Mouse (Mus musculus) limb, embryonic 14.5 days (tissue): ENCODE measurements around the gene Dlg1. TPM values are rescaled to one million over a fixed set of nuclear protein-coding genes. Genes with fewer than 3 reads are reported as not detected.

ENCODE experiments used
- ATAC-seq: fragments of 200-750 bp; cut with Nextera tagmentation; 2 replicates; pipeline ENCODE4 v1.8.0; 2017; ENCODE audit warnings: low read depth, moderate number of reproducible peaks, moderate TSS enrichment; ENCODE audit not compliant: low FRiP score
- DNase-seq: peaks from one replicate; pipeline ENCODE4 v3.0.0-alpha.2; 2015; ENCODE audit warnings: low spot score
- H3K27ac ChIP-seq: fragments of 300-500 bp; sonication (generic); replicated peaks from 2 replicates; pipeline ENCODE4 v1.5.1; 2014; ENCODE audit warnings: low read depth, mild to moderate bottlenecking, low read length, moderate library complexity, mixed read lengths
- H3K27me3 ChIP-seq: fragments of 300-500 bp; sonication (generic); 2 replicates; pipeline ENCODE4 v1.6.1; 2014; ENCODE audit warnings: low read length, mixed read lengths; ENCODE audit not compliant: control insufficient read depth, insufficient read depth
- H3K36me3 ChIP-seq: fragments of 300-500 bp; sonication (generic); 2 replicates; pipeline ENCODE4 v1.6.1; 2014; ENCODE audit warnings: mild to moderate bottlenecking, low read length, moderate library complexity, mixed read lengths; ENCODE audit not compliant: control insufficient read depth, insufficient read depth
- H3K4me1 ChIP-seq: fragments of 300-500 bp; sonication (generic); 2 replicates; pipeline ENCODE4 v1.6.1; 2014; ENCODE audit warnings: antibody characterized with exemption, low read length, mixed read lengths; ENCODE audit not compliant: control insufficient read depth, insufficient read depth
- H3K4me2 ChIP-seq: fragments of 300-500 bp; sonication (generic); replicated peaks from 2 replicates; pipeline ENCODE4 v1.6.1; 2014; ENCODE audit warnings: low read depth, mild to moderate bottlenecking, low read length, moderate library complexity; ENCODE audit not compliant: severe bottlenecking
- H3K4me3 ChIP-seq: fragments of 300-500 bp; sonication (generic); replicated peaks from 2 replicates; pipeline ENCODE4 v1.5.1; 2014; ENCODE audit warnings: low read length
- H3K9ac ChIP-seq: fragments of 300-500 bp; sonication (generic); 2 replicates; pipeline ENCODE4 v1.6.1; 2014; ENCODE audit warnings: mild to moderate bottlenecking, low read depth, low read length, moderate library complexity; ENCODE audit not compliant: severe bottlenecking
- H3K9me3 ChIP-seq: fragments of 300-500 bp; sonication (generic); 2 replicates; pipeline ENCODE4 v1.6.1; 2016; ENCODE audit warnings: low read length; ENCODE audit not compliant: control insufficient read depth
- POLR2A ChIP-seq: fragments of 200-500 bp; IDR thresholded peaks from 2 replicates; pipeline ENCODE4 v1.8.0; 2012; ENCODE audit warnings: inconsistent platforms, mild to moderate bottlenecking, moderate library complexity, borderline replicate concordance; ENCODE audit not compliant: insufficient read depth, insufficient read length; ENCODE audit errors: extremely low read depth
- WGBS: fragments of 180-500 bp; shearing (Covaris S2); extraction: QIAGEN DNeasy Blood & Tissue Kit; methylation state at CpG from one replicate; pipeline ENCODE4 v1.1.7; 2014; 5-methylcytosine and 5-hydroxymethylcytosine counted together
- polyA plus RNA-seq, 2 experiments: library from polyadenylated mRNA; depleted of rRNA in 1 of 2; stranded (reverse) in 1 of 2; unstranded in 1 of 2; fragments of >200 nt; fragmentation: Nextera tagmentation in 1 of 2; extraction: Ambion mirVana in 1 of 2; gene quantifications; 2 replicates each; pipeline versions ENCODE4 v1.2.1 to v1.2.3; 2012 to 2014

Gene Dlg1
- polyA plus RNA-seq, 2 experiments: 37.9 to 62.0 TPM

- TF ChIP-seq POLR2A: no peak
- no peak for DNase-seq
- no peaks in the 10 kb centered on the region for H3K4me1 ChIP-seq
- no peak for ATAC-seq
- no peaks in the 10 kb centered on the region for H3K27me3 ChIP-seq
- 72% methylated on average over 9 of the region's 9 CpGs for WGBS
- no peak overlapping the region for H3K4me2 ChIP-seq
- no peak overlapping the region for H3K9ac ChIP-seq
- no peaks in the 10 kb centered on the region for H3K9me3 ChIP-seq
- no peak overlapping the region for H3K27ac ChIP-seq
- H3K36me3 ChIP-seq: peaks cover 21% of the 10 kb centered on the region
- no peak overlapping the region for H3K4me3 ChIP-seq
These were observed 20.6 kb downstream of the Dlg1 start for GRCm38 (mm10) chr16:31683670-31684430.

- Histone ChIP-seq H3K9me3 (no peaks in the 10 kb centered on the region), H3K27ac (no peak overlapping the region), H3K27me3 (no peaks in the 10 kb centered on the region), H3K4me1 (no peaks in the 10 kb centered on the region), H3K9ac (no peak overlapping the region), H3K4me3 (no peak overlapping the region), H3K36me3 (peaks cover 21% of the 10 kb centered on the region), H3K4me2 (no peak overlapping the region)
- DNase-seq (no peak), ATAC-seq (no peak)
- WGBS: 88% methylated on average over 4 of the region's 4 CpGs
- TF ChIP-seq POLR2A: no peak
These were observed 21.5 kb downstream of the Dlg1 start for GRCm38 (mm10) chr16:31684771-31685170.

GRCm38 (mm10) chr16:31687766-31688165 lies 24.5 kb downstream of the Dlg1 start:
- TF ChIP-seq POLR2A: no peak
- H3K9me3 ChIP-seq: no peaks in the 10 kb centered on the region

GRCm38 (mm10) chr16:31695286-31696020 lies 32.2 kb downstream of the Dlg1 start:
- Histone ChIP-seq H3K4me3 (no peak overlapping the region), H3K27ac (no peak overlapping the region), H3K9ac (no peak overlapping the region), H3K4me2 (no peak overlapping the region), H3K36me3 (no peaks in the 10 kb centered on the region), H3K27me3 (no peaks in the 10 kb centered on the region), H3K4me1 (0 out of 2 replicates have a peak, but pooled peaks cover 11% of the 10 kb centered on the region), H3K9me3 (no peaks in the 10 kb centered on the region)
- ATAC-seq (no peak), DNase-seq (no peak)
- no peak for TF ChIP-seq POLR2A
- whole genome bisulfite sequencing: 57% methylated on average over 11 of the region's 11 CpGs

More at GRCm38 (mm10) chr16:31687766-31688165, 24.5 kb downstream of the Dlg1 start:
- Histone ChIP-seq H3K4me1 (no peaks in the 10 kb centered on the region), H3K27ac (no peak overlapping the region), H3K27me3 (no peaks in the 10 kb centered on the region), H3K36me3 (peaks cover 21% of the 10 kb centered on the region), H3K4me3 (no peak overlapping the region), H3K9ac (no peak overlapping the region), H3K4me2 (no peak overlapping the region)
- no peak for DNase-seq
- no peak for ATAC-seq

DNA sequence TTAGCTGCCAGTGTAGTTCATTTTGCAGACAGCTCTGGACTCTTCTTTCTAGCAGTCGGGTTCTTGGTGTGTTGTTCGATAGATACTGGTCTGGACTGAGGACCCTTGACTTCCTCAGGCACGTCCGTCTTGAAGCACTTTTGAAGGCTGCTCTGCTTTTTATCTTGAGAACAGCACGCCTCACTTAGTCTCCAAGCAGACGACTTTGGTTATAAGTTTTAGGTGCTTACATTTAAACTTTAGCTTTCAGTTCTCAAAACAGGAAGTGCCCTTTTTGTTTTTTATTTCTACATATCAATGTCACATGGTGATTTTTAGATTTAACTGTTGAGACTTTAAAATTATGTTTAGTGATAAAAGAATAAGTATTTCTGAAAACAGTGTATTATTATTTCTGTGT lies 33.1 kb downstream of the Dlg1 start:
- Histone ChIP-seq H3K27me3 (no peaks in the 10 kb centered on the region), H3K4me2 (no peak overlapping the region), H3K36me3 (no peaks in the 10 kb centered on the region), H3K9ac (no peak overlapping the region), H3K4me1 (0 out of 2 replicates have a peak, but pooled peaks cover 11% of the 10 kb centered on the region), H3K9me3 (no peaks in the 10 kb centered on the region), H3K27ac (no peak overlapping the region), H3K4me3 (no peak overlapping the region)
- WGBS: 39% methylated on average over 6 of the region's 6 CpGs
- ATAC-seq (no peak), DNase-seq (no peak)
- TF ChIP-seq POLR2A: no peak
